Comparison of ENCODE assay signal across 8 mouse cellular contexts in genomic region chr4:21687783-21688702, GRCm38 (mm10). TPM values are rescaled to one million over a fixed set of nuclear protein-coding genes. Genes with fewer than 3 reads are reported as not detected.
DNase-seq lines count a peak whose midpoint lies in the region; ATAC-seq and TF ChIP-seq lines count a peak whose summit lies in the region.

No protein-coding gene starts in this region.

- no peak for TF ChIP-seq CTCF in Patski (IDR thresholded peaks at IDR 0.05)

- peak; percentile 31 for ATAC-seq in Patski
- ATAC-seq in forebrain, embryonic 15.5 days (replicated peaks) = peak; percentile 88
- ATAC-seq in limb, embryonic 14.5 days (ENCODE audit: low FRiP score, low read depth) = peak; percentile 36; the same call in 1 of the 2 replicates
- ATAC-seq in stomach, embryonic 14.5 days (ENCODE audit: insufficient number of reproducible peaks, insufficient read depth, low FRiP score, low read depth) = peak; percentile 5; the same call in 1 of the 2 replicates

- peak overlapping the region; percentile 67 for H3K4me3 ChIP-seq in heart, embryonic 10.5 days
- H3K4me3 ChIP-seq in forebrain, embryonic 15.5 days = peak overlapping the region; percentile 47
- peak overlapping the region; percentile 45 for H3K4me3 ChIP-seq in limb, embryonic 14.5 days (replicated peaks; ENCODE audit: low read length)
- peak overlapping the region; percentile 41 for H3K4me3 ChIP-seq in stomach, embryonic 14.5 days (ENCODE audit: low read depth, low read length)

- H3K4me1 ChIP-seq in heart, embryonic 10.5 days = peaks cover 8% of the 10 kb centered on the region
- peaks cover 27% of the 10 kb centered on the region for H3K4me1 ChIP-seq in forebrain, embryonic 15.5 days
- peaks cover 6% of the 10 kb centered on the region; the same call in 1 of the 2 replicates for H3K4me1 ChIP-seq in limb, embryonic 14.5 days (ENCODE audit: control insufficient read depth, insufficient read depth, low read length)
- 0 out of 2 replicates have a peak, but pooled peaks cover 6% of the 10 kb centered on the region for H3K4me1 ChIP-seq in stomach, embryonic 14.5 days (ENCODE audit: control insufficient read depth, insufficient read depth, low read length)

- H3K36me3 ChIP-seq in heart, embryonic 10.5 days = no peaks in the 10 kb centered on the region
- H3K36me3 ChIP-seq in forebrain, embryonic 15.5 days = no peaks in the 10 kb centered on the region
- H3K36me3 ChIP-seq in limb, embryonic 14.5 days (ENCODE audit: control insufficient read depth, insufficient read depth, low read length) = no peaks in the 10 kb centered on the region
- H3K36me3 ChIP-seq in stomach, embryonic 14.5 days (ENCODE audit: control insufficient read depth, insufficient read depth, low read length) = no peaks in the 10 kb centered on the region

- peak overlapping the region; percentile 39 for H3K9ac ChIP-seq in forebrain, embryonic 15.5 days (replicated peaks)
- peak overlapping the region; percentile 17; the same call in 1 of the 2 replicates for H3K9ac ChIP-seq in limb, embryonic 14.5 days (ENCODE audit: low read depth, low read length, severe bottlenecking)
- H3K9ac ChIP-seq in stomach, embryonic 14.5 days (replicated peaks; ENCODE audit: low read depth, low read length) = no peak overlapping the region

- POLR2A ChIA-PET in Patski (lab: Charles Lee) = no interaction called here

- 3% methylated on average over 51 of the region's 51 CpGs for WGBS in heart, embryonic 10.5 days
- under 1% methylated on average over 51 of the region's 51 CpGs for WGBS in forebrain, embryonic 15.5 days
- WGBS in limb, embryonic 14.5 days = 1% methylated on average over 36 of the region's 51 CpGs
- WGBS in stomach, embryonic 14.5 days = 1% methylated on average over 47 of the region's 51 CpGs

- CTCF ChIA-PET in Patski (lab: Charles Lee) = no interaction called here

- DNase-seq in heart, embryonic 10.5 days (ENCODE audit: low spot score) = no peak
- DNase-seq in heart, adult 18-20 months = no peak
- DNase-seq in Patski (ENCODE audit: low read depth, low spot score) = no peak
- DNase-seq in limb, embryonic 14.5 days (ENCODE audit: low spot score) = no peak
- DNase-seq in ovary, postnatal 14 days (ENCODE audit: low spot score) = no peak
- no peak for DNase-seq in frontal cortex, adult 2 months (ENCODE audit: extremely low spot score in 1 of 2, low spot score in 1 of 2)

- no peaks in the 10 kb centered on the region for H3K9me3 ChIP-seq in heart, embryonic 10.5 days
- no peaks in the 10 kb centered on the region for H3K9me3 ChIP-seq in forebrain, embryonic 15.5 days
- H3K9me3 ChIP-seq in limb, embryonic 14.5 days (ENCODE audit: control insufficient read depth, low read length) = no peaks in the 10 kb centered on the region
- no peaks in the 10 kb centered on the region for H3K9me3 ChIP-seq in stomach, embryonic 14.5 days (ENCODE audit: control insufficient read depth, low read depth, low read length)

- in situ Hi-C loops in Patski (cut with MboI; ENCODE audit: low pct_unique_long_range_greater_than_20kb) = no loop called here

- TF ChIP-seq POLR2A in limb, embryonic 14.5 days (IDR thresholded peaks at IDR 0.05; ENCODE audit: borderline replicate concordance, extremely low read depth, insufficient read depth, insufficient read length) = no peak

- H3K27me3 ChIP-seq in heart, embryonic 10.5 days (ENCODE audit: insufficient read depth, poor library complexity, severe bottlenecking) = peaks cover 99% of the 10 kb centered on the region
- peaks cover 65% of the 10 kb centered on the region for H3K27me3 ChIP-seq in Patski
- peaks cover 79% of the 10 kb centered on the region for H3K27me3 ChIP-seq in forebrain, embryonic 15.5 days
- H3K27me3 ChIP-seq in limb, embryonic 14.5 days (ENCODE audit: control insufficient read depth, insufficient read depth, low read length) = peaks cover 100% of the 10 kb centered on the region
- H3K27me3 ChIP-seq in stomach, embryonic 14.5 days (ENCODE audit: control insufficient read depth, insufficient read depth, low read length) = peaks cover 66% of the 10 kb centered on the region

- H3K4me2 ChIP-seq in forebrain, embryonic 15.5 days (replicated peaks) = peak overlapping the region; percentile 91
- peak overlapping the region; percentile 86 for H3K4me2 ChIP-seq in limb, embryonic 14.5 days (replicated peaks; ENCODE audit: low read depth, low read length, severe bottlenecking)
- H3K4me2 ChIP-seq in stomach, embryonic 14.5 days (replicated peaks; ENCODE audit: low read depth, low read length) = peak overlapping the region; percentile 76

- no peak overlapping the region for H3K27ac ChIP-seq in heart, embryonic 10.5 days
- peak overlapping the region; percentile 76 for H3K27ac ChIP-seq in forebrain, embryonic 15.5 days (replicated peaks)
- no peak overlapping the region for H3K27ac ChIP-seq in limb, embryonic 14.5 days (replicated peaks; ENCODE audit: low read depth, low read length)
- H3K27ac ChIP-seq in stomach, embryonic 14.5 days (ENCODE audit: low read length) = no peak overlapping the region

RNA-seq across cellular contexts. Expression of gene Prdm13, which starts 2.3 kb away (rescaled TPM):
- not detected in 2 replicates for polyA plus RNA-seq in heart, embryonic 10.5 days (2016; fragmentation: Nextera tagmentation; extraction: Ambion mirVana)
- not detected for total RNA-seq in heart, adult 18-20 months (2021)
- polyA plus RNA-seq in Patski (2021) = not detected
- 0.14 and 0.34 TPM in 2 replicates for polyA plus RNA-seq in forebrain, embryonic 15.5 days (2015; fragmentation: Nextera tagmentation; extraction: Ambion mirVana)
- polyA plus RNA-seq in limb, embryonic 14.5 days (2012; rRNA removed) = not detected in 2 replicates
- not detected in 2 replicates for polyA plus RNA-seq in limb, embryonic 14.5 days (2014; fragmentation: Nextera tagmentation; extraction: Ambion mirVana)
- polyA plus RNA-seq in stomach, embryonic 14.5 days (2014; fragmentation: Nextera tagmentation; extraction: Ambion mirVana) = not detected in 2 replicates
- polyA plus RNA-seq in frontal cortex, adult 2 months (2012; rRNA removed) = not detected in 2 replicates

RNA-seq across cellular contexts. Expression of gene Ccnc, which starts 39.5 kb away (rescaled TPM):
- 31.2 and 36.0 TPM in 2 replicates for polyA plus RNA-seq in heart, embryonic 10.5 days (2016; fragmentation: Nextera tagmentation; extraction: Ambion mirVana)
- 10 to 100 TPM; 15.0 to 15.1 TPM for total RNA-seq in heart, adult 18-20 months (2021)
- 15.8 TPM for polyA plus RNA-seq in Patski (2021)
- polyA plus RNA-seq in forebrain, embryonic 15.5 days (2015; fragmentation: Nextera tagmentation; extraction: Ambion mirVana) = 65.0 and 72.7 TPM in 2 replicates
- 17.1 and 18.0 TPM in 2 replicates for polyA plus RNA-seq in limb, embryonic 14.5 days (2012; rRNA removed)
- polyA plus RNA-seq in limb, embryonic 14.5 days (2014; fragmentation: Nextera tagmentation; extraction: Ambion mirVana) = 34.7 and 41.1 TPM in 2 replicates
- 46.7 and 49.7 TPM in 2 replicates for polyA plus RNA-seq in stomach, embryonic 14.5 days (2014; fragmentation: Nextera tagmentation; extraction: Ambion mirVana)
- 25.2 and 27.9 TPM in 2 replicates for polyA plus RNA-seq in frontal cortex, adult 2 months (2012; rRNA removed)

Comparison
In these comparisons a context has a peak if more than half of its experiments do, and no peak if none do; other contexts are left out.
1. ATAC-seq: peak in every context shown above with its lines; median percentile 88 in forebrain, embryonic 15.5 days; 36 in limb, embryonic 14.5 days; 31 in Patski; 5 in stomach, embryonic 14.5 days.